Mouse (Mus musculus) ES-E14 (cell line): Measurements from ENCODE around the gene Cacna2d2.

Source experiments
- CHD2 ChIP-seq: IDR thresholded peaks from 2 replicates; pipeline ENCODE4 v1.6.1; 2014; ENCODE audit warnings: mild to moderate bottlenecking, low read depth, low read length, inconsistent platforms
- HCFC1 ChIP-seq: IDR thresholded peaks from 2 replicates; pipeline ENCODE4 v1.6.1; 2012; ENCODE audit warnings: low read length, inconsistent platforms, borderline replicate concordance; ENCODE audit not compliant: insufficient read depth
- MAFK ChIP-seq: IDR thresholded peaks from 2 replicates; pipeline ENCODE4 v1.6.1; 2014; ENCODE audit warnings: mild to moderate bottlenecking, low read depth, low read length, inconsistent platforms; ENCODE audit not compliant: insufficient read depth
- ZC3H11A ChIP-seq: IDR thresholded peaks from 2 replicates; pipeline ENCODE4 v1.6.1; 2012; ENCODE audit warnings: low read depth, mild to moderate bottlenecking, inconsistent platforms, low read length, borderline replicate concordance

GRCm38 (mm10) chr9:107370106-107370463 is 29.3 kb upstream of the Cacna2d2 start:
- TF ChIP-seq HCFC1, result no peak
- TF ChIP-seq ZC3H11A, result no peak
- no peak for TF ChIP-seq CHD2
- TF ChIP-seq MAFK, result no peak
